Mouse (Mus musculus) midbrain, postnatal 0 days (tissue): Measurements from ENCODE around the gene Ermap. TPM values are rescaled to one million over a fixed set of nuclear protein-coding genes. Genes with fewer than 3 reads are reported as not detected.
A peak's percentile ranks its signal among the peaks of the same experiment; 100 is the strongest.

Experiments used
- ATAC-seq: fragments of 200-750 bp; cut with Nextera tagmentation; 2 replicates; pipeline ENCODE4 v1.8.0; 2017; ENCODE audit warnings: moderate number of reproducible peaks, mild to moderate bottlenecking, moderate TSS enrichment, moderate library complexity; ENCODE audit not compliant: low FRiP score
- DNase-seq: peaks from one replicate; pipeline ENCODE4 v3.0.0-alpha.2; 2015; ENCODE audit warnings: low spot score
- H3K27ac ChIP-seq: fragments of 300-500 bp; sonication (generic); 2 replicates; pipeline ENCODE4 v1.5.1; 2014; ENCODE audit warnings: low read depth, mild to moderate bottlenecking, low read length, mixed read lengths
- H3K27me3 ChIP-seq: fragments of 300-500 bp; sonication (generic); 2 replicates; pipeline ENCODE4 v1.6.1; 2014; ENCODE audit warnings: low read length, control low read depth, mixed read lengths; ENCODE audit not compliant: insufficient read depth
- H3K36me3 ChIP-seq: fragments of 300-500 bp; sonication (generic); 2 replicates; pipeline ENCODE4 v1.6.1; 2014; ENCODE audit warnings: low read length, control low read depth, mixed read lengths; ENCODE audit not compliant: insufficient read depth
- H3K4me1 ChIP-seq: fragments of 300-500 bp; sonication (generic); 2 replicates; pipeline ENCODE4 v1.6.1; 2014; ENCODE audit warnings: mild to moderate bottlenecking, control low read depth, antibody characterized with exemption, low read length, mixed read lengths; ENCODE audit not compliant: insufficient read depth
- H3K4me2 ChIP-seq: fragments of 300-500 bp; sonication (generic); 2 replicates; pipeline ENCODE4 v1.6.1; 2014; ENCODE audit warnings: low read depth, mild to moderate bottlenecking, low read length, mixed read lengths; ENCODE audit not compliant: poor library complexity, severe bottlenecking
- H3K4me3 ChIP-seq: fragments of 300-500 bp; sonication (generic); 2 replicates; pipeline ENCODE4 v1.5.1; 2014; ENCODE audit warnings: low read depth, mild to moderate bottlenecking, low read length, moderate library complexity
- H3K9ac ChIP-seq: fragments of 300-500 bp; sonication (generic); replicated peaks from 2 replicates; pipeline ENCODE4 v1.6.1; 2014; ENCODE audit warnings: mild to moderate bottlenecking, low read length, moderate library complexity, mixed read lengths; ENCODE audit not compliant: poor library complexity, severe bottlenecking
- H3K9me3 ChIP-seq: fragments of 300-500 bp; sonication (generic); 2 replicates; pipeline ENCODE4 v1.6.1; 2016; ENCODE audit warnings: low read length, control low read depth
- CTCF ChIP-seq: IDR thresholded peaks from 2 replicates; pipeline ENCODE4 v1.5.1; 2016; ENCODE audit warnings: antibody characterized with exemption, mild to moderate bottlenecking
- WGBS: fragments of 180-500 bp; shearing (Covaris S2); extraction: QIAGEN DNeasy Blood & Tissue Kit; methylation state at CpG from one replicate; pipeline ENCODE4 v1.1.7; 2014; 5-methylcytosine and 5-hydroxymethylcytosine counted together
- polyA plus RNA-seq: library from polyadenylated mRNA; unstranded; fragments of >200 nt; fragmentation: Nextera tagmentation; extraction: Ambion mirVana; gene quantifications from 2 replicates; pipeline ENCODE4 v1.2.1, GENCODE M21; 2015
- total RNA-seq: library from RNA; depleted of rRNA; stranded (reverse); fragments of >200 nt; gene quantifications from 2 replicates; pipeline ENCODE4 v1.2.3, GENCODE M21; 2014

Gene Ermap
- total and polyA plus RNA-seq, 2 experiments from 2014 or later: 0.31 to 0.33 TPM

GRCm38 (mm10) chr4:119232410-119233255 is 42.8 kb upstream of the Ermap start, which contains the start of the genes AU022252 and P3h1:
Gene AU022252 (minus strand): TSS chr4:119232712.
Gene P3h1 (plus strand): TSS chr4:119232915.
- Histone ChIP-seq H3K9me3 (no peaks in the 10 kb centered on the region), H3K27ac (peak within 1 kb of the TSS; percentile 57), H3K4me1 (peaks cover 8% of the 10 kb centered on the region; the same call in 1 of the 2 replicates), H3K27me3 (no peaks in the 10 kb centered on the region), H3K4me2 (peak within 1 kb of the TSS; percentile 86), H3K9ac (peak within 1 kb of the TSS; percentile 74), H3K4me3 (peak within 1 kb of the TSS; percentile 91), H3K36me3 (peaks cover 11% of the 10 kb centered on the region)
- WGBS: under 1% methylated on average over 41 of the region's 71 CpGs
- ATAC-seq: peak; percentile 96
- peak; percentile 99 for DNase-seq
- TF ChIP-seq CTCF: no peak

DNA sequence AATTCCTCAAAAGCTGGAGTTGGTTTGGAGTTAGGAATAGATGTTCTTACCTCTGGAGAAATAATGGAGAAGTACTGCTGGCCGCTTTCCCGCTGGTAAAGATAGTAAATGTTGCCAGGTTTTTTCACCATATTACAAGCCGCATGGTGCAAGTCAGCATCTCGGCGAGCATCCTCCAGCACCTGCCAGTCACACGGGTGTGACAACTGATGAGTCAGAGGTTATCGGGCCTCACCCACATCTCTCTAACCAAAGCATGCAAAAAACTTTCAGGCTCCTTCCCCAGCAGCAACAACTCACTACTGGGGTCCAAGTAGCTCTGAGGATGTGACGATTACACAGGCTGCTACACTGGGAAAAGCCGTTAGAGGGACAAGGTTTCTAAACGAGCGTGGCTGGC is 36.9 kb upstream of the Ermap start:
- no peaks in the 10 kb centered on the region for H3K9me3 ChIP-seq
- H3K27ac ChIP-seq: no peak overlapping the region
- H3K4me1 ChIP-seq: no peaks in the 10 kb centered on the region; the same call in 1 of the 2 replicates
- peaks cover 29% of the 10 kb centered on the region for H3K36me3 ChIP-seq
- no peak for DNase-seq
- no peak overlapping the region for H3K9ac ChIP-seq
- no peak overlapping the region for H3K4me3 ChIP-seq
- H3K4me2 ChIP-seq: no peak overlapping the region
- H3K27me3 ChIP-seq: no peaks in the 10 kb centered on the region
- TF ChIP-seq CTCF: no peak
- WGBS: 93% methylated on average over 11 of the region's 11 CpGs
- ATAC-seq: no peak

- no peak for ATAC-seq
- Histone ChIP-seq H3K27me3 (no peaks in the 10 kb centered on the region), H3K9ac (no peak overlapping the region), H3K4me2 (no peak overlapping the region), H3K4me1 (no peaks in the 10 kb centered on the region), H3K4me3 (no peak overlapping the region), H3K27ac (no peak overlapping the region), H3K9me3 (no peaks in the 10 kb centered on the region), H3K36me3 (peaks cover 29% of the 10 kb centered on the region)
- no peak for TF ChIP-seq CTCF
- no peak for DNase-seq
- 91% methylated on average over 9 of the region's 9 CpGs for WGBS
These were observed 35.9 kb upstream of the Ermap start for GRCm38 (mm10) chr4:119225719-119226118.

DNA sequence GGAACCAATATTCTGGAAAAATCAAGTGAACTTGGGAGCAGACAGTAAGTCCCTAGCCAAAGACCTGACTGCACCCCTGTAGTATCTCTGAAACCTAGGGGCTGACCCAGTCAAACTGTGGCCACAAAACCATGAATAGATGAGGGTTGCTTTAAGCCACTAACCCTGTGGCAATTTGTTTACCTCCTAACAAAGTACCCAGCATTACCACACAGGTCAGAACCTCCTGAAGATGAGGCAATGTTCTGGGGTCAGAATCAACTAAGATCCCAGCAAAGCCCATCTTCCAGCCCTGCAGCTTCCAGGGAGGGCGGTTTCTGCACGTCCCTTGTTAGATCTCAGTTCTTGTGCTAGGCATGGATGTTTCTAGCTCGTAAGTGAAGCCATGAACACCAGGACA is 34.7 kb upstream of the Ermap start:
- Histone ChIP-seq H3K4me1 (no peaks in the 10 kb centered on the region), H3K4me2 (no peak overlapping the region), H3K27ac (no peak overlapping the region), H3K4me3 (no peak overlapping the region), H3K27me3 (no peaks in the 10 kb centered on the region), H3K9ac (no peak overlapping the region), H3K36me3 (peaks cover 29% of the 10 kb centered on the region), H3K9me3 (no peaks in the 10 kb centered on the region)
- no peak for DNase-seq
- WGBS: 97% methylated on average over 3 of the region's 3 CpGs
- no peak for TF ChIP-seq CTCF
- no peak for ATAC-seq

- ATAC-seq (no peak), DNase-seq (peak; percentile 22)
These were observed 33.9 kb upstream of the Ermap start for GRCm38 (mm10) chr4:119223696-119224095.

DNA sequence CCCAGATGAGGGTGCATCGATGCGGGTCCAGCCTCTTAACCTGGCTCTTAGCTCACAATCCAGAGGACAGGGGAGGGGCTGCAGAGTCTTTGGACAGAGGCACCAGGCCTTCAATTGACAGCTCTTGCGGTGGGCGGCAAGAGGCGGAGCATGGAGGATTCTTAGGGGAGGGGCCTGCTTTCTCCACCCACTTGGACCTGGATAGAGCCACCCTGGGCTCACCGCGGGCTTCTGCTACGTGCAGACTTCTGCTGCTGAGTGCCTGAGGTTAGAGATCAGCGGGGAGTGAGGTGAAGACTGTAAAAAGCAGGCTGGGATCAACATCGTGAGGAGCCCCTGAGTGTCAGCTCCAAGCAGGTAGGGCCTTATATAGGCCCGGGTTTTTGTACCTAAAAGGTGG is 28.4 kb upstream of the Ermap start, which contains the start of gene Tmem269:
TSS of gene Tmem269 (minus strand) at position 49 of the 400 bp plus-strand sequence.
- no peak within 1 kb of the TSS for H3K9ac ChIP-seq
- H3K27me3 ChIP-seq: no peaks in the 10 kb centered on the region
- no peak within 1 kb of the TSS for H3K4me3 ChIP-seq
- no peak within 1 kb of the TSS for H3K4me2 ChIP-seq
- no peaks in the 10 kb centered on the region for H3K9me3 ChIP-seq
- WGBS: 14% methylated on average over 11 of the region's 11 CpGs
- no peak for TF ChIP-seq CTCF
- ATAC-seq (peak; percentile 38; the same call in 1 of the 2 replicates), DNase-seq (no peak)
- H3K27ac ChIP-seq: no peak within 1 kb of the TSS
- no peaks in the 10 kb centered on the region for H3K4me1 ChIP-seq
- H3K36me3 ChIP-seq: no peaks in the 10 kb centered on the region

More at GRCm38 (mm10) chr4:119223696-119224095, 33.9 kb upstream of the Ermap start:
- no peaks in the 10 kb centered on the region for H3K4me1 ChIP-seq
- H3K27ac ChIP-seq: no peak overlapping the region
- H3K9ac ChIP-seq: no peak overlapping the region
- no peaks in the 10 kb centered on the region for H3K27me3 ChIP-seq
- peak; percentile 71 for TF ChIP-seq CTCF
- H3K36me3 ChIP-seq: peaks cover 29% of the 10 kb centered on the region
- H3K4me2 ChIP-seq: no peak overlapping the region
- 96% methylated on average over 1 of the region's 1 CpGs for WGBS
- no peaks in the 10 kb centered on the region for H3K9me3 ChIP-seq
- H3K4me3 ChIP-seq: no peak overlapping the region
